Mouse (Mus musculus): ENCODE data around the gene Zbtb48. TPM values are rescaled to one million over a fixed set of nuclear protein-coding genes. Genes with fewer than 3 reads are reported as not detected.
"Not testable (repeated sequence)": the region's sequence is repeated elsewhere in the genome, so short reads cannot be mapped to it uniquely, and the experiment has no call there.

Gene Zbtb48
- total RNA-seq (2021) (10 to 100 TPM in 1 of 2 experiments, 1 to 10 TPM in 1; 7.9 to 10.2 TPM), polyA plus RNA-seq (2012; rRNA removed) (9.1 and 10.5 TPM in 2 replicates)
- long read RNA-seq, partial matches to known transcripts, result 0 of 7 reads
- long read RNA-seq, other reads (novel, unspliced or antisense), result 5 of 7 reads

GRCm38 (mm10) chr4:152027524-152027923, at the start of gene Zbtb48:
Gene Zbtb48 (minus strand): TSS chr4:152027671.
- DNase-seq, result peak; percentile 98

- DNase-seq, result no peak
These were observed 49.7 kb upstream of the Zbtb48 start for GRCm38 (mm10) chr4:152077191-152077590.

GRCm38 (mm10) chr4:152074548-152074947, 47.1 kb upstream of the Zbtb48 start:
- DNase-seq, result no peak

GRCm38 (mm10) chr4:152073715-152074114, 46.2 kb upstream of the Zbtb48 start:
- DNase-seq, result no peak

- no peak for DNase-seq
These were observed 45.2 kb upstream of the Zbtb48 start for GRCm38 (mm10) chr4:152072655-152073054.

- DNase-seq, result peak; percentile 70
These were observed 44.7 kb upstream of the Zbtb48 start, which contains the start of gene Plekhg5 for GRCm38 (mm10) chr4:152072121-152072601. Gene Plekhg5 (plus strand): TSS chr4:152072498.

- no peak for DNase-seq
These were observed 43.3 kb upstream of the Zbtb48 start for GRCm38 (mm10) chr4:152070494-152071396.

GRCm38 (mm10) chr4:152069245-152069644, 41.8 kb upstream of the Zbtb48 start:
- no peak for DNase-seq

GRCm38 (mm10) chr4:152068166-152068724, 40.8 kb upstream of the Zbtb48 start:
- no peak for DNase-seq

- DNase-seq, result no peak
These were observed 39.8 kb upstream of the Zbtb48 start for GRCm38 (mm10) chr4:152067280-152067679.

GRCm38 (mm10) chr4:152062390-152063110, 35.1 kb upstream of the Zbtb48 start:
- DNase-seq, result peak; percentile 36

GRCm38 (mm10) chr4:152044609-152045008, 17.1 kb upstream of the Zbtb48 start:
- DNase-seq, result no peak

GRCm38 (mm10) chr4:152043171-152043570, 15.7 kb upstream of the Zbtb48 start:
- no peak for DNase-seq

- DNase-seq, result no peak
These were observed 14.6 kb upstream of the Zbtb48 start for GRCm38 (mm10) chr4:152041924-152042641.

GRCm38 (mm10) chr4:152039831-152040310, 12.4 kb upstream of the Zbtb48 start:
- no peak for DNase-seq

- DNase-seq, result peak; percentile 94
These were observed 11.7 kb upstream of the Zbtb48 start, which contains the start of gene Nol9 for GRCm38 (mm10) chr4:152038985-152039830. Gene Nol9 (plus strand): TSS chr4:152039321.

- no peak for DNase-seq
These were observed 10.9 kb upstream of the Zbtb48 start, which contains the start of gene Tas1r1 for GRCm38 (mm10) chr4:152038225-152038984. Gene Tas1r1 (minus strand): TSS chr4:152038568.

GRCm38 (mm10) chr4:152036464-152036863, 9.0 kb upstream of the Zbtb48 start:
- DNase-seq, result not testable (repeated sequence)

GRCm38 (mm10) chr4:152032922-152033321, 5.5 kb upstream of the Zbtb48 start:
- no peak for DNase-seq
